Mouse (Mus musculus): ENCODE data around the gene Cdc27. TPM values are rescaled to one million over a fixed set of nuclear protein-coding genes. Genes with fewer than 3 reads are reported as not detected.

Cdc27 gene
- 10 to 100 TPM; 35.6 to 46.6 TPM for total RNA-seq (2023)

DNA sequence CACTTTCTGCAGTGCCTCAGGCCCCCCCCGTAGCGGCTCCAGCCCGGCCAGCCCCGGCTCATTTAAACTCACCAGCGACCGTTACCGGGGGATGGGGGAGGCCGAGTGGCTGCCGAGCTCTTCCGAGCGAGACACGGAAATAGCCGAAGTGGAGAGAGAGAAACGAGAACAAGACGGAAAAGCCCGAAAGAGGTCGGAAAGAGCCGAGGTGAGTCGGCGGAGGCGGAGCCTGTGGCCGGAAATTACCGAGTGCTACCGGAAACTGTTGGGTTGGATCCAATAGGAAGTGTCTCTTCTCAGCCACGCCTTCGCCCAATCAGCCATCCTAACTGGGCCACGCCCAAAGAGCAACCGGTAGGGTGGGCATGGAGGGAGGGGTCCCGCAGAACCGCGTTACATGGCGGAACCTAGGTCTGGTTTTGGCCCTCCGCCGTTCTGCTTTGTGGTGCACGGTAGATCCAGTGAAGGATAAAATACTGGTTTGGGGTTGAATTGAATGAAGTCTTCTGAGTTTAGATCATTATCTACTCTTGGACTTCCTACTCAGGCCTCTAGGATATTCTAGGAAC is at the start of gene Cdc27, which contains the start of gene Myl4:
TSS of gene Cdc27 (minus strand) at position 215 of the 569 bp plus-strand sequence.
TSS of gene Myl4 (plus strand) at position 258 of the 569 bp plus-strand sequence.

DNA sequence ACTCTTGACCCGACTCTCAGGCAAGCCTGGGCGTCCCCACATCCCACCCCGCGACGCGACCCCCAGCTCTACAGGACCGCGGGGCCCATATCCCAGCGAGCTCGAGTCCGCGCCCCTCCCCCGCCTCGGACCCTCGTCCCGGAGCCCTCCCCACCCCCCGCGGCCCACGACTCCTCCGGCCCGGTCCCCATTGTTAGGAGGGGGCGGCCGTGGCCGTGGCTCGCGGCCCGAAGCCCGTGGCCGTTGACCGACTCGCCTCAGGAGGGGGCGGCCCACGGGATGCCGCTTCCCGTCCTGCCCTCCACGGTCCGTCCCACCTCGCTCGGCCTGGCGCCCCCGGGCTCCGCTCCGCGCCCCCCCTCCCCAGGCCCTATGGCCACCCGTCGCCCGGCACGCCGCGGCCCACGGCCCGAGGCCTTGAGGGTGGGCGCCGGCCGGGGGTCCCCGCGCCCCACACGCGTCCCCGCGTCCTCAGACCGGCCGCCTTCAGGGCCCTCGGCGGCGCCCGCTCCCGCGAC is 81.6 kb downstream of the Cdc27 start, which contains the start of gene Kansl1:
TSS of gene Kansl1 (minus strand) at position 111 of the 518 bp plus-strand sequence.

Other genes with a start within 250 kb of the Cdc27 start
- 100 to 1,000 TPM; 129 to 130 TPM for gene Kansl1, start 81.8 kb downstream of the Cdc27 start, total RNA-seq (2023)
- gene Myl4, start within 50 bp of the Cdc27 start, total RNA-seq (2023): 1 to 10 TPM; 3.4 to 3.7 TPM
- gene Itgb3, start 57.4 kb upstream of the Cdc27 start, total RNA-seq (2023): 10 to 100 TPM; 89.1 to 96.8 TPM
- gene Gm11639, start 135.1 kb upstream of the Cdc27 start, total RNA-seq (2023): under 1 TPM; 0.09 to 0.33 TPM